Mouse (Mus musculus): Measurements from ENCODE around the gene Sf3a3.

GRCm38 (mm10) chr4:124741376-124742343, 27.1 kb downstream of the Sf3a3 start, which contains the start of gene Inpp5b:
- TF ChIP-seq POLR2A (IDR thresholded peaks at IDR 0.05; ENCODE audit: extremely low read depth, insufficient read depth, low read length) = 0 out of 2 replicates have a peak, but pooled peaks have one; percentile 23
- peak; percentile 33; the same call in 1 of the 2 replicates for TF ChIP-seq CTCF (IDR thresholded peaks at IDR 0.05; ENCODE audit: low read depth, low read length)

Measured in liver, adult 2 months (tissue).